Mouse (Mus musculus): ENCODE measurements around the gene Tcam1. TPM values are rescaled to one million over a fixed set of nuclear protein-coding genes. Genes with fewer than 3 reads are reported as not detected.
A peak's percentile ranks its signal among the peaks of the same experiment; 100 is the strongest.

Gene Tcam1
- polyA plus RNA-seq, 1 experiment, result not detected

DNA sequence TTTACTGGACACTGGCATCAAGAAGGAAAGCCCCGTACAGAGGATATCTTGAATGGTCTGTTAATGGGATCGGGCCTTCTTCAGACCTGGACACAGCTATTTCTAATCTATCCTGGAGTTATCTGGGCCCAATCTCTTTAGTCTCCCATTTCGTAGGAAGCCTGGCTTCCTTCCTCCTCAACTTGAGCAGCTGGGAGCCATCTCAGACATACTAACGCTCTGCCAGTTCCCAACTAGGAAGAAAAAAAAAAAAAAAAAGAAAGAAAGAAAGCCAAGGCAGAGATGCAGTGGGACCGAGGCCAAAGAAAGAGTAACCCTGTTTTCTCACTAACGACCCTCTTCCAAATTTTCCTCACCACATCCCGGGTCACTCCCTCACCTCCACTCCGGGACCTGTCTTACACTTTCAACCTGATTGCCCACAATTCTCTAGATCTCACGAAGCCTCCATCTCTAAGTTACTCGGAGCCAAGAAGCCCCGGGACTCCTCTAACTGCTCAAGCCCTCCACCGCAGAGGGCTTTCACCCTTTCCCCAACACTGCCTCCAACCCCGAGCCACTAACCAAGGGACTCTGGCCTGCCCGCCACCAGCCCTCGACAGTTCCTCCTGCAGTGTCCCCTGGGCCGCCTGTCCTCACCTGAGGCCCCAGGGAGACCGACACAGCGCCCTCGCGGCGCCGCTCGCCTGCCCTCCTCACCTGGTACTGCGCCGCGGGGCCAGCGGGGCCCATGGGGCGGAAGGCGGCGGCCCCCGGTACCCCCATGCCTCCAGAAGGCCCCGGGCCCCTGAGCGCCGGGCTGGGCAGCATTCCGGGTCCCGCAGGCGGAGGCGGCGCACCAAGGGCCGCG lies 4.5 kb upstream of the Tcam1 start:
- TF ChIP-seq CTCF (IDR thresholded peaks at IDR 0.05; ENCODE audit: insufficient read depth, low read depth, low read length) (no peak), POLR2A (IDR thresholded peaks at IDR 0.05; ENCODE audit: insufficient read depth, low read depth, low read length) (no peak)
- Histone ChIP-seq H3K27ac (ENCODE audit: insufficient read depth, low read depth, low read length) (peak overlapping the region; percentile 45; the same call in 1 of the 2 replicates), H3K4me3 (ENCODE audit: insufficient read depth, low read depth, low read length) (peak overlapping the region; percentile 77), H3K4me1 (ENCODE audit: control insufficient read depth, insufficient read depth, low read length) (peaks cover 32% of the 10 kb centered on the region)
- WGBS, result under 1% methylated on average over 41 of the region's 41 CpGs

DNA sequence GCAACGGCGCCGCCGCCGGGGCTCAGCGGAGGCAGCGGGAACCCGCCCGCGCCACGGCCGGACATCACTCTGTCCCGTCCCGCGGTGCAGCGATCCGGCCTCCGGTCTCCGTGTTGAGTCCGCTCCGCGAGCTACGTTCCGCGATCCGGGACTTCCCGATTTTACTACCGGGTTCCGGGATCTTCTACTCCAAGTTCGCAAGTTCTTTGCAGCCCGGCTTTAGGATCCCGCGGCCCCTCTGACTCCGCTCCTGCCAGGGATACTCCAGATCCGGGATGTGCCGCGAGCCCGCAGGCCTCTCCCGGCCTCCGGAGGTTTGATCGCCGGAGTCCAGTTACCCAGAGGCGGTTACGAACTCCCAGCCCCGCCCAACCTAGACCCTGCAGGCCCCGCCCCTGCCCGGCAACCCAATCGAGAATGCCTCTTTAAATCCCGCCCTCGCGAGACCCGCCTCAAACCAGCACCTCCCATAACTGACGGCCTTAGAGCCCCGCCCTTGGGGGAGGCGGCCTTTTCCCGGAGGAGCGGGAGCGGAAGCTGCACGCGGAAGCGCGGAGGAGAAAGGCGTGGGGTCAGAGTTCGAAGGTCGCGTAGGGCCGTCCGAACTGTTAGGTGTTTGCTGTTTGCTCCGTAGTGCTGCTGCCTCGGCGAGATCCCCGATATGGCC lies 3.7 kb upstream of the Tcam1 start, which contains the start of gene Smarcd2:
Smarcd2 (minus strand) TSS at position 329 of the 667 bp plus-strand sequence.
- TF ChIP-seq POLR2A (IDR thresholded peaks at IDR 0.05; ENCODE audit: insufficient read depth, low read depth, low read length) (peak; percentile 42), CTCF (IDR thresholded peaks at IDR 0.05; ENCODE audit: insufficient read depth, low read depth, low read length) (no peak)
- under 1% methylated on average over 72 of the region's 72 CpGs for WGBS
- H3K4me3 ChIP-seq (ENCODE audit: insufficient read depth, low read depth, low read length), result peak within 1 kb of the TSS; percentile 77
- peak within 1 kb of the TSS; percentile 67; the same call in 1 of the 2 replicates for H3K27ac ChIP-seq (ENCODE audit: insufficient read depth, low read depth, low read length)
- H3K4me1 ChIP-seq (ENCODE audit: control insufficient read depth, insufficient read depth, low read length), result peaks cover 26% of the 10 kb centered on the region

DNA sequence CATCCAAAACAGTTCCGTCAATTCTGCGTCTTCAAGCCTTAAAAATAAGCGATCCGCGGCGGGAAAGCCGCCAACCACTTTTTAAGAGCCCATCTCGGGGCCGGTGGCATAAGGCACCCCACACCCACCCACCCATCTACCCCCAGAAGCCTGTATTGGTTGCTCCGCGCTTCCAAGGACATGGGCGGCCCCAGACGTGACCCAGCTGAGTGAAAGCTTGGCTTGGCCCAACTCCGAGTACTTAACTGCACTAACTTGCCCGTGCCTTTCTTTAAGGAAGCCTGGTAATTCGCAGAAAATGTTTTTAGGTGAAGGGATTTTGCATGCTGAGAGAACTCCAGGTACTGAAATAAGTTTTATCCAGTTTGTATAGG lies 3.2 kb upstream of the Tcam1 start:
- H3K4me1 ChIP-seq (ENCODE audit: control insufficient read depth, insufficient read depth, low read length), result peaks cover 21% of the 10 kb centered on the region
- peak overlapping the region; percentile 67; the same call in 1 of the 2 replicates for H3K27ac ChIP-seq (ENCODE audit: insufficient read depth, low read depth, low read length)
- WGBS, result 13% methylated on average over 16 of the region's 16 CpGs
- H3K4me3 ChIP-seq (ENCODE audit: insufficient read depth, low read depth, low read length), result peak overlapping the region; percentile 77
- TF ChIP-seq CTCF (IDR thresholded peaks at IDR 0.05; ENCODE audit: insufficient read depth, low read depth, low read length) (no peak), POLR2A (IDR thresholded peaks at IDR 0.05; ENCODE audit: insufficient read depth, low read depth, low read length) (no peak)

DNA sequence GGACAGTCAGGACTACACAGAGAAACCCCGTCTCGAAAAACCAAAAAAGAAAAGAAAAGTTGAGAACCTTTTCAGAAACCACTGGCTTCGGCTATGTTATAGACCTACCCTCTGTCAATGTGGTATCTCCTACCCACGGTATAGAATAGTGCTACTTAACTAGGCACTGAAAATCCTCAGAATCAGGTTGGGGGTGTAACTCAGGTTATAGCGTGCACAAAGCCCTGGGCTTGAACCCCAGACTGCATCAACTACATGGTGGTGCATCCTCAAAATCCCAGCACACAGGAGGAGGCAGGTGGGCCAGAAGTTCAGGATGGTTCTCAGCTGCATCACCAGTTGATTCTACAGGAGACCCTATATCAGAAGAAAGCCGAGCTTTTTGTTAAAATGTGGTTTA lies 2.7 kb upstream of the Tcam1 start:
- WGBS, result 96% methylated on average over 6 of the region's 6 CpGs
- no peak overlapping the region for H3K27ac ChIP-seq (ENCODE audit: insufficient read depth, low read depth, low read length)

DNA sequence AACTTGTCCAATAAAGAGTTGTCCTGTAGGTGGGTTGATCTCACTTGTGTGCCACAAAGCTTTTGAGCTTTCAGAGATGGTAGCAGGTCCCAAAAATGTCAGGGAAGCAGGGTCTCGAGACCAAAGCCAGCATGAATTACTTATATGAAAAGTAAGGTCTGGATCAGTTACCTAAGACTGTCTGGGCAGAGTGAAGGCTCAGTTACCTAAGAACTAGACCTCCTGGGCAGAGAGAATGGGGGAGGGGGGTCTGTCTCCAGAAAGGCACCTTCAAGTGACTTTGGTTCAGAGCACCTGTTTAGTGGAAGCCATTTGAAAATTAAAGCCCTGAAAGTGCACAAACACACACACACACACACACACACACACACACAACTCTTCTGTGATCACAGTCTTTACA lies 2.1 kb upstream of the Tcam1 start:
- no peak overlapping the region for H3K27ac ChIP-seq (ENCODE audit: insufficient read depth, low read depth, low read length)
- WGBS, result 91% methylated on average over 1 of the region's 1 CpGs
- TF ChIP-seq POLR2A (IDR thresholded peaks at IDR 0.05; ENCODE audit: insufficient read depth, low read depth, low read length) (no peak), CTCF (IDR thresholded peaks at IDR 0.05; ENCODE audit: insufficient read depth, low read depth, low read length) (no peak)

More for the DNA sequence above, 2.7 kb upstream of the Tcam1 start:
- H3K4me1 ChIP-seq (ENCODE audit: control insufficient read depth, insufficient read depth, low read length), result peaks cover 17% of the 10 kb centered on the region
- H3K4me3 ChIP-seq (ENCODE audit: insufficient read depth, low read depth, low read length), result no peak overlapping the region
- no peak for TF ChIP-seq CTCF (IDR thresholded peaks at IDR 0.05; ENCODE audit: insufficient read depth, low read depth, low read length)
- no peak for TF ChIP-seq POLR2A (IDR thresholded peaks at IDR 0.05; ENCODE audit: insufficient read depth, low read depth, low read length)

DNA sequence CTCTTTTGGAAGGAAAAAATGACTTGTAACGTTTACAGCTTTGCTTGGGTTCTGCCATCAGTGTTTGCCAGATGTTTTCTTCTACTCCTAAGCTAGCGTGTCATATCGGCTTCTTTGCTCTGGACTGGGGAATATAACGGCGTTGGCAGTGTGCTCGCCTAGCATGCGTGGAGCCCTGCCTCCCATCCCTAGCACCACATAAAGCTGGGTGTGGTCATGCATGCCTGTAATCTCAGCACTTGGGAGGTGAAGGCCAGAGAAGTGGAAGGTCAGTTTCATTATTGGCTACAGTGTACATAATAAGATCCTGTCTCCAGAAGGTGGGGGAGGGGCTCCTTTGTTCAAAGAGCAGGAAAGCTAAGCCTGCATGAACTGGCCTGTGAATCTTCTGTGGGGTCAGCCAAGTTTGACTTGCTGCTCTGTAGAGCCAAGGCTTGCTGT lies 1.5 kb upstream of the Tcam1 start:
- whole genome bisulfite sequencing, result 79% methylated on average over 7 of the region's 7 CpGs
- no peak overlapping the region for H3K4me3 ChIP-seq (ENCODE audit: insufficient read depth, low read depth, low read length)
- H3K27ac ChIP-seq (ENCODE audit: insufficient read depth, low read depth, low read length), result no peak overlapping the region
- TF ChIP-seq CTCF (IDR thresholded peaks at IDR 0.05; ENCODE audit: insufficient read depth, low read depth, low read length) (no peak), POLR2A (IDR thresholded peaks at IDR 0.05; ENCODE audit: insufficient read depth, low read depth, low read length) (no peak)
- peaks cover 11% of the 10 kb centered on the region for H3K4me1 ChIP-seq (ENCODE audit: control insufficient read depth, insufficient read depth, low read length)

More for the DNA sequence above, 2.1 kb upstream of the Tcam1 start:
- Histone ChIP-seq H3K4me1 (ENCODE audit: control insufficient read depth, insufficient read depth, low read length) (peaks cover 12% of the 10 kb centered on the region), H3K4me3 (ENCODE audit: insufficient read depth, low read depth, low read length) (no peak overlapping the region)

DNA sequence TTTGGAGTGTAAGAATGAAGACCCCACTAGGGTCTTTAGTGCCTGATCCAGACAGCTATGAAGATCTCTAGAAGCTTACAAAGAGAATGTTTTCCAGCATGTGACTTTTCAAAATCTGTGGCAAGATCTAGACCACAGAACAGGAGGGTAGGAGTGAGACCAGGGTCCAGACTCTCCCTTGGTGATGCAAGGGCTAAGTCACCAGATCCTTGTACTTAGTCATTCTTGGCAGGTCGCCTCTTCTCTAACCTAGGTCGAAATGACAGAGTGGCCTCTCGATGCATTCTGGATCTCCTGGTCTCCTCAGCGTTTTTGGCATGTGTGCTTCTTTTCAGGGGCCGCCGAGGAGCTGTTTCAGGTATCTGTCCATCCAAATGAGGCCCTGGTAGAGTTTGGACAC lies 6.0 kb downstream of the Tcam1 start:
- no peak overlapping the region for H3K27ac ChIP-seq (ENCODE audit: insufficient read depth, low read depth, low read length)
- 88% methylated on average over 6 of the region's 6 CpGs for WGBS
- TF ChIP-seq CTCF (IDR thresholded peaks at IDR 0.05; ENCODE audit: insufficient read depth, low read depth, low read length), result no peak
- TF ChIP-seq POLR2A (IDR thresholded peaks at IDR 0.05; ENCODE audit: insufficient read depth, low read depth, low read length), result no peak
- no peak overlapping the region for H3K4me3 ChIP-seq (ENCODE audit: insufficient read depth, low read depth, low read length)
- H3K4me1 ChIP-seq (ENCODE audit: control insufficient read depth, insufficient read depth, low read length), result 0 out of 2 replicates have a peak, but pooled peaks cover 4% of the 10 kb centered on the region

DNA sequence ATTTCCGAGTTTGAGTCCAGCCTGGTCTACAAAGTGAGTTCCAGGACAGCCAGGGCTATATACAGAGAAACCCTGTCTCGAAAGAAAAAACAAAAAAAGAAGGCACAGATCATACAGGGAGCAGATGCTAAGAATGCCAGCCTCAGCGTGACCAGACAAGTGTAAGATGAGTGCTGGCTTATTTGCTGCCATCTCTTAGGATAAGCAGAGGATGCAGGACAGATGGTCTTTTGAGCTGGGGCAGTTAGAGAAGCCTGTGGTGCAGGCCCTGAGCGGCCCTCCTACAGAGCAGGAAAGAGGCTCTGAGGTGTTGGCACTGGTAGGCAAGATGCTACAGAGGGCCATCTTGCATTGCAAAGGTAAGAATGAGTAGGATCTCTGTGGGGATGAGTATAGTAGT lies 6.9 kb downstream of the Tcam1 start:
- 86% methylated on average over 4 of the region's 4 CpGs for WGBS
- Histone ChIP-seq H3K4me3 (ENCODE audit: insufficient read depth, low read depth, low read length) (no peak overlapping the region), H3K4me1 (ENCODE audit: control insufficient read depth, insufficient read depth, low read length) (0 out of 2 replicates have a peak, but pooled peaks cover 4% of the 10 kb centered on the region), H3K27ac (ENCODE audit: insufficient read depth, low read depth, low read length) (no peak overlapping the region)
- TF ChIP-seq POLR2A (IDR thresholded peaks at IDR 0.05; ENCODE audit: insufficient read depth, low read depth, low read length), result no peak

DNA sequence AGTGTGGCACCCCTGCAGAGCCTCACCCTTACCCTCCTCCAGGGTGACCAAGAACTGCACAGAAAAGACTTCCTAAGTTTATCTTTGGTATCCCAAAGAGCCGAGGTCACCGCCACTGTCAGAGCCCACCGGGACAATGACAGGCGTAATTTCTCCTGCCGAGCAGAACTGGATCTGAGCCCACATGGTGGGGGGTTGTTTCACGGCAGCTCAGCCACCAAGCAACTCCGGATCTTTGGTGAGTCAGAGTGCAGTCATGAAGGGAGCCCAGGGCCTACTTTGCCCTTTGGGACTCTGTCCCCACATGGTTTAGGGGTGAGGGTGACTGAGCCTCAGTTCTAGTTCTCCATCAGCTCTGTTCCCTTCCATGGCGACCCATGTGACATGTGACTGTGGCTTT lies 7.7 kb downstream of the Tcam1 start:
- WGBS, result 42% methylated on average over 8 of the region's 8 CpGs
- Histone ChIP-seq H3K27ac (ENCODE audit: insufficient read depth, low read depth, low read length) (no peak overlapping the region), H3K4me3 (ENCODE audit: insufficient read depth, low read depth, low read length) (no peak overlapping the region), H3K4me1 (ENCODE audit: control insufficient read depth, insufficient read depth, low read length) (0 out of 2 replicates have a peak, but pooled peaks cover 4% of the 10 kb centered on the region)
- TF ChIP-seq CTCF (IDR thresholded peaks at IDR 0.05; ENCODE audit: insufficient read depth, low read depth, low read length) (no peak), POLR2A (IDR thresholded peaks at IDR 0.05; ENCODE audit: insufficient read depth, low read depth, low read length) (no peak)

Measured in olfactory bulb, adult 2 months (tissue).